Comparison of ENCODE assay signal across 20 mouse cellular contexts in genomic region chr15:59184461-59184860, GRCm38 (mm10).
DNase-seq lines count a peak whose midpoint lies in the region; ATAC-seq and TF ChIP-seq lines count a peak whose summit lies in the region.
"Had no signal": no experiment of that assay in that cellular context is flagged by ENCODE, and none has a peak within 500 bp of the region (broad histone marks: within the 10 kb centered on the region; RNA-seq: fewer than 3 reads in every experiment).

No protein-coding gene starts in this region.

- H3K4me1 ChIP-seq in kidney, adult 2 months (ENCODE audit: control insufficient read depth, insufficient read depth, low read length), result no peaks in the 10 kb centered on the region; the same call in 1 of the 2 replicates
- no peaks in the 10 kb centered on the region for H3K4me1 ChIP-seq in kidney, embryonic 16.5 days (ENCODE audit: insufficient read depth, low read length)
- H3K4me1 ChIP-seq: intestine, embryonic 15.5 days had no signal

- peak; percentile 57 for DNase-seq in kidney, adult 2 months
- peak; percentile 39 for DNase-seq in MN1 (ENCODE audit: low spot score)
- peak; percentile 46 for DNase-seq in fibroblast of lung, adult 2 months (ENCODE audit: low read depth)
- DNase-seq in lung, postnatal 36 days, result peak; percentile 65
- no peak for DNase-seq in ovary, adult 18-20 months (ENCODE audit: low spot score)
- no peak for DNase-seq in heart, adult 8-10 months (ENCODE audit: low spot score)
- DNase-seq: cerebellum, adult 11 months; gastrocnemius, postnatal 10 days; right cerebral cortex, postnatal 25 days; thymus, postnatal 14 days had no signal

- TF ChIP-seq POLR2A in kidney, adult 2 months (IDR thresholded peaks at IDR 0.05; ENCODE audit: low read depth, low read length), result no peak

- no peak overlapping the region for H3K4me3 ChIP-seq in kidney, adult 2 months (ENCODE audit: insufficient read depth, low read depth, low read length)
- no peak overlapping the region for H3K4me3 ChIP-seq in kidney, embryonic 16.5 days (ENCODE audit: low read length)
- H3K4me3 ChIP-seq: embryonic facial prominence, embryonic 10.5 days; forebrain, embryonic 15.5 days; intestine, embryonic 15.5 days; limb, embryonic 13.5 days; midbrain, embryonic 10.5 days; neural tube, embryonic 13.5 days had no signal

- no peaks in the 10 kb centered on the region for H3K36me3 ChIP-seq in kidney, adult 2 months (ENCODE audit: control insufficient read depth, insufficient read depth, low read length)
- H3K36me3 ChIP-seq in kidney, embryonic 16.5 days (ENCODE audit: insufficient read depth, low read length), result no peaks in the 10 kb centered on the region
- H3K36me3 ChIP-seq: embryonic facial prominence, embryonic 10.5 days; forebrain, embryonic 15.5 days; intestine, embryonic 15.5 days; limb, embryonic 13.5 days; midbrain, embryonic 10.5 days; neural tube, embryonic 13.5 days had no signal

- H3K27me3 ChIP-seq in kidney, adult 2 months (replicated peaks; ENCODE audit: control insufficient read depth, insufficient read depth, low read length), result no peaks in the 10 kb centered on the region
- H3K27me3 ChIP-seq in kidney, embryonic 16.5 days (ENCODE audit: insufficient read depth, low read length), result no peaks in the 10 kb centered on the region
- H3K27me3 ChIP-seq: CH12.LX; forebrain, embryonic 15.5 days; intestine, embryonic 15.5 days; limb, embryonic 13.5 days; neural tube, embryonic 13.5 days had no signal

- no peaks in the 10 kb centered on the region; the same call in 1 of the 2 replicates for H3K9me3 ChIP-seq in kidney, embryonic 16.5 days (ENCODE audit: low read length)
- H3K9me3 ChIP-seq: embryonic facial prominence, embryonic 10.5 days; forebrain, embryonic 15.5 days; intestine, embryonic 15.5 days; limb, embryonic 13.5 days; neural tube, embryonic 13.5 days had no signal

- no peak for TF ChIP-seq CTCF in kidney, adult 2 months (conservative IDR thresholded peaks at IDR 0.05; ENCODE audit: insufficient read depth, insufficient read length, low read depth, low read length)

- ATAC-seq in kidney, embryonic 16.5 days (ENCODE audit: low FRiP score, low TSS enrichment), result no peak
- ATAC-seq: activated CD4-positive, CD25-positive, alpha-beta regulatory T cell, adult 4 months; forebrain, embryonic 15.5 days; intestine, embryonic 15.5 days had no signal

- no peak overlapping the region for H3K27ac ChIP-seq in kidney, adult 2 months (ENCODE audit: insufficient read depth, low read depth, low read length)
- no peak overlapping the region for H3K27ac ChIP-seq in kidney, embryonic 16.5 days (ENCODE audit: low read length)
- H3K27ac ChIP-seq: embryonic facial prominence, embryonic 10.5 days; forebrain, embryonic 15.5 days; hindbrain, embryonic 14.5 days; intestine, embryonic 15.5 days; limb, embryonic 13.5 days; midbrain, embryonic 10.5 days; neural tube, embryonic 13.5 days had no signal

- 63% methylated on average over 9 of the region's 9 CpGs for WGBS in kidney, adult 2 months
- 69% methylated on average over 9 of the region's 9 CpGs for WGBS in kidney, embryonic 16.5 days

- H3K9ac ChIP-seq in kidney, embryonic 16.5 days (replicated peaks; ENCODE audit: low read length), result no peak overlapping the region
- H3K9ac ChIP-seq: forebrain, embryonic 15.5 days; hindbrain, embryonic 14.5 days; intestine, embryonic 15.5 days; limb, embryonic 13.5 days; neural tube, embryonic 13.5 days had no signal

- H3K4me2 ChIP-seq in kidney, embryonic 16.5 days (replicated peaks; ENCODE audit: low read depth, low read length), result no peak overlapping the region
- H3K4me2 ChIP-seq: forebrain, embryonic 15.5 days; hindbrain, embryonic 14.5 days; intestine, embryonic 15.5 days; limb, embryonic 13.5 days; neural tube, embryonic 13.5 days had no signal

Comparison
In these comparisons a context has a peak if more than half of its experiments do, and no peak if none do; other contexts are left out.
1. DNase-seq: peak in kidney, adult 2 months (single experiment), MN1 (single experiment), fibroblast of lung, adult 2 months (single experiment) and lung, postnatal 36 days (single experiment); none in ovary, adult 18-20 months (single experiment) and heart, adult 8-10 months (single experiment).